Mouse (Mus musculus): Measurements from ENCODE around the gene Ppp1r7. TPM values are rescaled to one million over a fixed set of nuclear protein-coding genes. Genes with fewer than 3 reads are reported as not detected.
A peak's percentile ranks its signal among the peaks of the same experiment; 100 is the strongest.

The Ppp1r7 gene
- polyA plus RNA-seq, 1 experiment from 2014 or later = 63.1 TPM

DNA sequence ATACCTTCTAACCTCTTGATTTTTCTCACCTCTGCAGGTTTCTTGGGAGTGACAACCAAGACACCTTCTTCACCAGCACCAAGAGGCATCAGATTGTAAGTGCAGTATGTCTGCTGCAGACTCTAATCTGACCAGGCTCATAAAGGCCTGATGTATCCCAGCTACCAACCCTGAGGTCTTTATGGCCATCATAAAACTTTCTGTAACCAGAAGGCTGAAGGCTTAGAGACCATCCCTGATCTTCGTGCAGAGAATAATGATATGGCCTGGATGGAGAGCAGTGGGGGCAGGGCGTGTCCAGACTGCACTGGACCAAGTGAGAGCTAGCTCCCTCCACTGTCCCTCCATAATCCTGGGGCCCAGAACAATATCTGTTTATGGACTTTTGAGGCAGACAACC, 44.5 kb downstream of the Ppp1r7 start:
- 65% methylated on average over 2 of the region's 2 CpGs for WGBS
- H3K9ac ChIP-seq (replicated peaks; ENCODE audit: low read depth, low read length) = no peak overlapping the region
- H3K4me2 ChIP-seq (replicated peaks; ENCODE audit: low read depth, low read length) = no peak overlapping the region
- H3K36me3 ChIP-seq (ENCODE audit: control insufficient read depth, insufficient read depth, low read length) = no peaks in the 10 kb centered on the region
- no peak for ATAC-seq (ENCODE audit: insufficient number of reproducible peaks, insufficient read depth, low FRiP score, low read depth)
- H3K4me1 ChIP-seq (ENCODE audit: control insufficient read depth, insufficient read depth, low read length) = no peaks in the 10 kb centered on the region
- H3K27me3 ChIP-seq (ENCODE audit: control insufficient read depth, insufficient read depth, low read length) = no peaks in the 10 kb centered on the region
- no peaks in the 10 kb centered on the region for H3K9me3 ChIP-seq (ENCODE audit: control insufficient read depth, low read depth, low read length)
- H3K27ac ChIP-seq (ENCODE audit: low read length) = no peak overlapping the region
- no peak overlapping the region for H3K4me3 ChIP-seq (ENCODE audit: low read depth, low read length)

DNA sequence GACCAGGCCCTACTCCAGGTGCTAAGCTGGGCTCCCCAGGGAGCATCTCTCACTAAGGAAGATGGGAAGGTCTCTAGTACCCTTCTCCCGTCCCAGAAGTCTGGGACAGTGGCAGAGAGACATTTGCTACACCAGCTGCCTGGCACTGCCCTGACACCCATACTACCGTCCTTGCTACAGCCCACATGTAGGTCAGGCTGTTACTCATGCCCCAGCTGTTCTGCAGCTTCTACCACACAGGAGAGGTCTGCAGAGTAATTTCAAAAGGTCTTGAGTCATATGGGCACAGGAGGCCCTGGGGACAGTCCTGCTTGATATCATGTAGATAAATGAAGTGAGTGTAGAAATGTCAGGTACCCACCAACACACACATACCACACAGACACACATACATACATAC, 46.3 kb downstream of the Ppp1r7 start:
- Histone ChIP-seq H3K4me2 (replicated peaks; ENCODE audit: low read depth, low read length) (no peak overlapping the region), H3K27me3 (ENCODE audit: control insufficient read depth, insufficient read depth, low read length) (no peaks in the 10 kb centered on the region), H3K9me3 (ENCODE audit: control insufficient read depth, low read depth, low read length) (no peaks in the 10 kb centered on the region), H3K4me1 (ENCODE audit: control insufficient read depth, insufficient read depth, low read length) (no peaks in the 10 kb centered on the region), H3K36me3 (ENCODE audit: control insufficient read depth, insufficient read depth, low read length) (no peaks in the 10 kb centered on the region), H3K9ac (replicated peaks; ENCODE audit: low read depth, low read length) (no peak overlapping the region), H3K27ac (ENCODE audit: low read length) (no peak overlapping the region), H3K4me3 (ENCODE audit: low read depth, low read length) (no peak overlapping the region)
- no peak for ATAC-seq (ENCODE audit: insufficient number of reproducible peaks, insufficient read depth, low FRiP score, low read depth)
- 64% methylated on average over 2 of the region's 2 CpGs for WGBS

DNA sequence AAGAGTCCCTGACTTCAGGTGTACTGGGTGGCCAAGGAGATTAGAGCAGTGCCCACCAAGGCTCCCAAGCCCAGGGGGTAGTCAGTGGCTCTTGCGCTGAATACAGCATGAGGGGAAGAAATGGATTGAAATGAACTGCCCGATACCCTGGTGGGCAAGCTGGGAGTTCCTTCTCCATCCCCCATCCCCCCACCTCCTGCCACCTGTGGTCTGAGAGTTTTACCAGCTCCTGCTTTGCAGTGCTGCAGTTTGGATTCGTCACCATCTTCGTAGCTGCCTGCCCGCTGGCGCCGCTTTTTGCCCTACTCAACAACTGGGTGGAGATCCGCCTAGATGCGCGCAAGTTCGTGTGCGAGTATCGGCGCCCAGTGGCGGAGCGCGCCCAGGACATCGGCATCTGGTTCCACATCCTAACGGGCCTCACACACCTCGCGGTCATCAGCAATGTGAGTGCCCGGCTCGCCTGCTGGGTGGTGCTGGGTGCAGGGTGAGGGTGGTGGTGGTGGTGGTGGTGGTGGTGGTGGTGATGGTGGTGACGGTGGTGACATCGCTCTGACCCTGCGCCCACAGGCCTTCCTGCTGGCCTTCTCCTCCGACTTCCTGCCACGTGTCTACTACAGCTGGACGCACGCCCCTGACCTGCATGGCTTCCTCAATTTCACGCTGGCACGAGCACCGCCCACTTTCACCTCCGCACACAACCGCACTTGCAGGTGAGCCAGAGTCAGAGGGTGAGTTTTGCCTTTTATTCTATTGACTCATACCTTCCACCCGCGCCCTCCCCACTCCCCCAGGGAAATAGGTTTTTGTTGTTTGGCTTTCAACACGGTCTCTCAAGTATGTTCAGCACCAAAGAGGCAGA, 58.8 kb downstream of the Ppp1r7 start:
- Histone ChIP-seq H3K9me3 (ENCODE audit: control insufficient read depth, low read depth, low read length) (no peaks in the 10 kb centered on the region), H3K27me3 (ENCODE audit: control insufficient read depth, insufficient read depth, low read length) (no peaks in the 10 kb centered on the region), H3K4me2 (replicated peaks; ENCODE audit: low read depth, low read length) (peak overlapping the region; percentile 42), H3K4me3 (ENCODE audit: low read depth, low read length) (peak overlapping the region; percentile 18), H3K27ac (ENCODE audit: low read length) (no peak overlapping the region), H3K36me3 (ENCODE audit: control insufficient read depth, insufficient read depth, low read length) (no peaks in the 10 kb centered on the region; the same call in 1 of the 2 replicates), H3K4me1 (ENCODE audit: control insufficient read depth, insufficient read depth, low read length) (no peaks in the 10 kb centered on the region), H3K9ac (replicated peaks; ENCODE audit: low read depth, low read length) (no peak overlapping the region)
- WGBS = 17% methylated on average over 38 of the region's 38 CpGs
- 0 out of 2 replicates have a peak, but pooled peaks have one; percentile 21 for ATAC-seq (ENCODE audit: insufficient number of reproducible peaks, insufficient read depth, low FRiP score, low read depth)

DNA sequence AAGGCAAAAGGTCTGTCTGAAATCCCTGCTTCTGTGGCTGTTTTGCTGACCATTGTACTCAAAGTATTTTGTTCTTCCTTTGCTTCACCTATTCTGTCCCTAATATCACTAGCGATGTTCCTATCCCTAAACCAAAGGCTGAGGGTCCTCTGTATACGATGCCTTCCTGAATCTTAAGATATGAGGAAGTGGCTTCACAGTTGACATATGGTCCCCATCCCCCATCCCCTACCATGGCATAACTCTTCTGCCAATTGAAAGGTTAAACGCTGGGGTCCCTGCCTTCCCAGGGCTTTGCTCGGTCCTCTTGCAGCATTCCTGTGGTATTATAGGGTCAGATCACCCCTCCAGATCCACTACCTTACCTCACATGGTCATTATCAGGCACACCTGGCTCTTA, 60.7 kb downstream of the Ppp1r7 start:
- no peak for ATAC-seq (ENCODE audit: insufficient number of reproducible peaks, insufficient read depth, low FRiP score, low read depth)

More for the DNA sequence above, 60.7 kb downstream of the Ppp1r7 start:
- Histone ChIP-seq H3K4me3 (ENCODE audit: low read depth, low read length) (no peak overlapping the region), H3K27me3 (ENCODE audit: control insufficient read depth, insufficient read depth, low read length) (no peaks in the 10 kb centered on the region), H3K27ac (ENCODE audit: low read length) (no peak overlapping the region), H3K4me1 (ENCODE audit: control insufficient read depth, insufficient read depth, low read length) (no peaks in the 10 kb centered on the region), H3K9ac (replicated peaks; ENCODE audit: low read depth, low read length) (no peak overlapping the region), H3K36me3 (ENCODE audit: control insufficient read depth, insufficient read depth, low read length) (peaks cover 18% of the 10 kb centered on the region), H3K4me2 (replicated peaks; ENCODE audit: low read depth, low read length) (no peak overlapping the region), H3K9me3 (ENCODE audit: control insufficient read depth, low read depth, low read length) (no peaks in the 10 kb centered on the region)
- WGBS = 74% methylated on average over 4 of the region's 4 CpGs

Small RNAs within 50 kb of the gene (microRNA-seq; reads per million reads assigned to microRNA genes)
- not detected for gene Mir6345
- not detected for gene Mir6902

Other genes with a start within 250 kb of the Ppp1r7 start
- gene Kif1a, start 240.9 kb upstream of the Ppp1r7 start, polyA plus RNA-seq (2014; fragmentation: Nextera tagmentation; extraction: Ambion mirVana) = 18.7 and 23.2 TPM in 2 replicates
- gene Agxt, start 207.6 kb upstream of the Ppp1r7 start, polyA plus RNA-seq (2014; fragmentation: Nextera tagmentation; extraction: Ambion mirVana) = not detected in 2 replicates
- 2.6 TPM in 2 replicates for gene 2310007B03Rik, start 181.9 kb upstream of the Ppp1r7 start, polyA plus RNA-seq (2014; fragmentation: Nextera tagmentation; extraction: Ambion mirVana)
- gene Crocc2, start 174.1 kb upstream of the Ppp1r7 start, polyA plus RNA-seq (2014; fragmentation: Nextera tagmentation; extraction: Ambion mirVana) = 0.10 and 0.23 TPM in 2 replicates
- 4.8 and 8.6 TPM in 2 replicates for gene Sned1, start 107.0 kb upstream of the Ppp1r7 start, polyA plus RNA-seq (2014; fragmentation: Nextera tagmentation; extraction: Ambion mirVana)
- 28.6 and 31.3 TPM in 2 replicates for gene Mterf4, start 36.9 kb upstream of the Ppp1r7 start, polyA plus RNA-seq (2014; fragmentation: Nextera tagmentation; extraction: Ambion mirVana)
- 13.7 and 16.4 TPM in 2 replicates for gene Pask, start 628 bp downstream of the Ppp1r7 start, polyA plus RNA-seq (2014; fragmentation: Nextera tagmentation; extraction: Ambion mirVana)
- 0.77 and 0.81 TPM in 2 replicates for gene Ano7, start 31.1 kb downstream of the Ppp1r7 start, polyA plus RNA-seq (2014; fragmentation: Nextera tagmentation; extraction: Ambion mirVana)
- 197 and 219 TPM in 2 replicates for gene Hdlbp, start 136.0 kb downstream of the Ppp1r7 start, polyA plus RNA-seq (2014; fragmentation: Nextera tagmentation; extraction: Ambion mirVana)
- 7.0 and 7.7 TPM in 2 replicates for gene Farp2, start 169.2 kb downstream of the Ppp1r7 start, polyA plus RNA-seq (2014; fragmentation: Nextera tagmentation; extraction: Ambion mirVana)